Mouse (Mus musculus) midbrain, embryonic 13.5 days (tissue): ENCODE data around the gene Tub. TPM values are rescaled to one million over a fixed set of nuclear protein-coding genes. Genes with fewer than 3 reads are reported as not detected.

Experiments used
- polyA plus RNA-seq: library from polyadenylated mRNA; unstranded; fragments of >200 nt; fragmentation: Nextera tagmentation; extraction: Ambion mirVana; gene quantifications from 2 replicates; pipeline ENCODE4 v1.2.1, GENCODE M21; 2015

Gene Tub
- polyA plus RNA-seq, 1 experiment from 2014 or later, result 37.9 TPM

Other genes starting within 250 kb of the Tub start
- not detected in 2 replicates for gene Olfr512, start 237.0 kb upstream of the Tub start, polyA plus RNA-seq
- not detected in 2 replicates for gene Olfr513, start 199.4 kb upstream of the Tub start, polyA plus RNA-seq
- gene Olfr514, start 124.3 kb upstream of the Tub start, polyA plus RNA-seq, result not detected in 2 replicates
- gene Olfr516, start 99.8 kb upstream of the Tub start, polyA plus RNA-seq, result not detected in 2 replicates
- gene Olfr517, start 78.0 kb upstream of the Tub start, polyA plus RNA-seq, result not detected in 2 replicates
- not detected in 2 replicates for gene Olfr518, start 65.3 kb upstream of the Tub start, polyA plus RNA-seq
- not detected in 2 replicates for gene Olfr519, start 55.9 kb upstream of the Tub start, polyA plus RNA-seq
- not detected in 2 replicates for gene Nlrp10, start 20.2 kb upstream of the Tub start, polyA plus RNA-seq
- 78.2 and 78.7 TPM in 2 replicates for gene Eif3f, start 15.9 kb upstream of the Tub start, polyA plus RNA-seq
- 30.6 and 34.0 TPM in 2 replicates for gene Ric3, start 133.0 kb downstream of the Tub start, polyA plus RNA-seq
- gene Lmo1, start 224.9 kb downstream of the Tub start, polyA plus RNA-seq, result 95.3 and 121 TPM in 2 replicates